Mouse (Mus musculus) stomach, adult 2 months (tissue): ENCODE results near the gene Iqgap1. TPM values are rescaled to one million over a fixed set of nuclear protein-coding genes. Genes with fewer than 3 reads are reported as not detected.

Experiments used
- polyA plus RNA-seq: library from polyadenylated mRNA; depleted of rRNA; stranded (reverse); fragments of >200 nt; gene quantifications from 2 replicates; pipeline ENCODE4 v1.2.3, GENCODE M21; 2012; rRNA removed

The Iqgap1 gene
- polyA plus RNA-seq = 8.9 and 13.1 TPM in 2 replicates

GRCm38 (mm10) chr7:80825843-80826403 is at the start of gene Iqgap1:
Gene Iqgap1, minus strand, starts transcription at chr7:80825974.

GRCm38 (mm10) chr7:80860729-80861274 is 35.0 kb upstream of the Iqgap1 start, which contains the start of gene Zscan2:
Gene Zscan2, plus strand, starts transcription at chr7:80860920.

GRCm38 (mm10) chr7:80688556-80689220 is 137.1 kb downstream of the Iqgap1 start, which contains the start of gene Crtc3:
Gene Crtc3, minus strand, starts transcription at chr7:80688877.

Other genes starting within 250 kb of the Iqgap1 start
- gene Crtc3, start 137.1 kb downstream of the Iqgap1 start, polyA plus RNA-seq = 7.5 and 8.3 TPM in 2 replicates
- gene Zscan2, start 34.9 kb upstream of the Iqgap1 start, polyA plus RNA-seq = 1.4 and 1.7 TPM in 2 replicates
- 4.3 and 5.3 TPM in 2 replicates for gene Wdr73, start 75.3 kb upstream of the Iqgap1 start, polyA plus RNA-seq
- gene Nmb, start 79.1 kb upstream of the Iqgap1 start, polyA plus RNA-seq = 1.2 and 2.2 TPM in 2 replicates
- gene Sec11a, start 121.8 kb upstream of the Iqgap1 start, polyA plus RNA-seq = 12.8 TPM in 2 replicates
- 5.1 and 6.5 TPM in 2 replicates for gene Zfp592, start 167.7 kb upstream of the Iqgap1 start, polyA plus RNA-seq
- 0.29 and 0.30 TPM in 2 replicates for gene Alpk3, start 231.6 kb upstream of the Iqgap1 start, polyA plus RNA-seq